Mouse (Mus musculus) liver (tissue): Measurements from ENCODE around the gene Pde6g.
"Not testable (repeated sequence)": the region's sequence is repeated elsewhere in the genome, so short reads cannot be mapped to it uniquely, and the experiment has no call there.

Experiments
- DNase-seq: peaks from one replicate; pipeline ENCODE4 v3.0.0-alpha.2; 2020; ENCODE audit warnings: mixed read lengths

Pde6g gene

DNA sequence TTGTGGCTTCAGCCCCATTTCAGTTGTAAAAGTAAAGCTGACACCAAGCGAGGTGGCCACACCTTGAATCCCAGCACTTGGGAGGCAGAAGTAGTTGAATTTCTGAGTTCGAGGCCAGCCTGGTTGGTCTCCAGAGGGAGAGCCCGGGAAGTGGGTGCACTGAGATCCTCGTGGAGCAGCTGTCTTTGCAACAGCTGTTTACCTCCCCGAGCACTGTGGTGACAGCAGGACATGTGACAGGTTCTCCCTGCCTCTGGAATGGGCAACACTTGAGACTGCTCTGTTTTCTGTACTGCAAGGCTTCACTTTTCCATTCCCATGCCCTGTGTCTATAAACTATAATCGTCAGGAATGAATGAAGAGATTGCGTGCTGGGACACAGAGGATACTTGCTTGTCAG is 35.4 kb downstream of the Pde6g start:
- no peak for DNase-seq

DNA sequence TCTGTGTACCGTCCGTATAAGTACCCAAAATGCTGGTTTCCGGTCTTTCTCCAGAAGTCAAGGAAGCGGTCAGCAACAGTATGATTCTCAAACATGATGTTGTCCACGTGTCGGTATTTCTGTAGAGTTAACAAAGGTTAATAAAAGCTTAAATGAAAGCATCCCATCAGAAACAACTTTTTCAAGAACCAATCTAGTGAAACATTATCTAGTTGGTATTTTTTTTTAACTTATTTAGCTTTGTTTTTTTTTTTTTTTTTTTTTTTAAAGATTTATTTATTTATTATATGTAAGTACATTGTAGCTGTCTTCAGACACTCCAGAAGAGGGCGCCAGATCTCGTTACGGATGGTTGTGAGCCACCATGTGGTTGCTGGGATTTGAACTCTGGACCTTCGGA is 39.7 kb downstream of the Pde6g start:
- DNase-seq = not testable (repeated sequence)

DNA sequence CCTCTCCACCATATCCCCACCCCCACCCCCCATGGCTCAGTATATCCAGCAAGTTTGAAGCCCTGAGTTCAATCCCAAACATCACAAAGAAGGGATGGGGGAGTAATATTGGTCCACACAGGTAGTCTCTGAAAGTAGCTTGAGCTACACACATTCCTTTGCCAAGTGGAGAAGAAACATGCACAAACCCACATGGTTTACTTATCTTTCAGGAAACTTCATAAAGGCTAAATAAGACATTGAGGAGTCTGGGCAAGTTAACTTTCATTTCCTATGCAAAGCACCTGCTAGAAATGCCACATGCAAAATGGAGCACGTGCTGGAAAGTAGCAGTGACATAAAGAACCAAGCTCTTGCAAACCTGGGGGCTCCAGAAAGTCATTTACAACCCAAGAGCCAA is 46.9 kb downstream of the Pde6g start:
- DNase-seq = no peak

DNA sequence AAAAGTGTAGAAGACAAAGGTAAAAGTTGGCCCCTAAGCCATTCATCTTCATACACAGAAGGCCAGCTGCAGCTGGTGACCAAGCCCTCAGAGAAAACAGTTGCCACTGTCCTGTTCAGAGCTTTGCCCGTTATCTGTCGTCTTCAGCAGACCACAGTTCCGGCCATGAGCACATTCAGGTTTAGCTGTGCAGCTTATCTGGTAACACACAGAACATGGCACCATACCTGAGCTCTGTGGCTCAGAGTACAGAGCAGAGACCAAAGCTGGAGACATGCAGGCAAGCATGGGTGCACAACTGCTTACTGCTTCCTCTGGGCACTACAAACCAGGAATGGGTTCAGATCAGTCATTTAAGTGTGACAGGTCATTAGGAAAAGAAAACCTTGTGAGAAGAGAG is 47.4 kb downstream of the Pde6g start:
- DNase-seq = peak; percentile 74

DNA sequence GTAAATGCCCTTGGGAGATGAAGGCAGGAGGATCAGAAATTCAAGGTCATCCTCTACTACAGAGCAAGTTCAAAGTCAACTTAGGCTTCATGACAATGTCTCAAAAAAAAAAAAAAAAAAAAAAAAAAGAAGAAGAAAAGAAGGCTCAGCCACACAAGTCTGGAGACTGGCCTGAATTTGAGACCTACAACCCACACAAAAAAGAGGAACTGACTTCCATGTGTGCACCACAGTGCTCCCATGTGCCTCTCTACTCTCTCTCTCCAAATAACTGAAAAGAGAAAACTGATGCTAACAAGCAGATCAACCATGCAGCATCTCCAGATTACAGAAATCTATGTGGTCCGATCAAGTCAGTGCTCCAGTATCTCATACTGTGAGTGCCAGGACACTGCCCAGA is 48.5 kb downstream of the Pde6g start:
- DNase-seq = no peak

DNA sequence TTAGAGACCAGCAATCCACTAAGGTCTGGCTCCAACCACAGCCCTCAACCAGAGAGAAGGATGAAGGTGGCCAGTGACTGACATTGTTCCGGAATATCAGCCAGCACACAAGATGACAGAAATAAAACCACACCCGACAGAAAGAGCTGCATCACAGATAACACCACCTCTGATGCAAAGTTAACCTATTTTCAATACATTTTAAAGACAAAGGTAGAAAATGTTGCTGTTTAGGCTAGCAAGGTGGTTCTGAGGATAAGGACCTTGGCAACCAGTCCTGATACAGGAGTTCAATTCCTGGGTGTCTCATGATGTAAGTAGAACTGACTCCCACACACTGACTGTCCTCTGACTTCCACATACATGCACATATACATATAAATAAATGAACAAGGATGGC is 54.0 kb downstream of the Pde6g start:
- no peak for DNase-seq
